Mouse (Mus musculus): ENCODE data around the gene Adamts5.
A peak's percentile ranks its signal among the peaks of the same experiment; 100 is the strongest.

Gene Adamts5

GRCm38 (mm10) chr16:85901581-85901910 lies at the start of gene Adamts5:
TSS of gene Adamts5 (minus strand) at chr16:85901828.
- no peak for DNase-seq (ENCODE audit: low spot score)

DNA sequence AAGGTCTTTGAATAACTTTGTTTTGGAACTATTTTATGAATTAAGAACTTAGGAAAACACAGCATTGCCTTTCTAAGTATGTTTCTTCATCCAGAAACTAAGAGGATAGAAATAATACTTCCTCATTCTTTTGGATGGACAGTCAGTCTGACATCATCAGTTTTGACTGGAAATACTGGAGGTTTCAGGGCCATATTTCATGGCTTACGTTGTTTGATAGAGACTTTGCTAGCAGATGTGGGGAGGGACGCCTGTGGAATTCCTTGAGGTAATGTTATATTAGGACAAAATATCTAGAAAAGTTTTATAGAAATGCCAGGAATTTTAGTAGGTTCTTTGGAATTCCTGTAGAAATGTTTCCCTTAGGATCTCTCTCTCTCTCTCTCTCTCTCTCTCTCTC lies 48.7 kb upstream of the Adamts5 start:
- DNase-seq (ENCODE audit: low spot score): no peak

DNA sequence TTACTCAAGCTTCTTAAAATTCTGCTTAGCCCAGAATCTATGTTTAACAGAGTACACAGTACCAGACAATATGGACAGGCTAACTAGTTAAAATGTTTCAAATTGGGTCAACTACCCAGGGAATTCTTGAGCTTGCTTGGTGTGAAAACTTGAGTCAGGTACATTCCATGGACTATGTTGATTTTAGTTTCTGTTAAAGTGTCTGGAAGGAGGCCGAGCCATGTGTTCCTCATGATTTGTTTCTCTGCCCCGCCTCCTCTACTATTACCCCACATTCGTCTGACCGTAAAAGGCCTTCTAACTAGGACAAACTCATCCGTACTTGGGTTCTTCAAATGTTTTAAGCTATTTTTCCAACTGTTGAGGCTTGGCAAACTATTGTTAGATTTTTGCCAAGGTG lies 24.4 kb upstream of the Adamts5 start:
- no peak for DNase-seq (ENCODE audit: low spot score)

DNA sequence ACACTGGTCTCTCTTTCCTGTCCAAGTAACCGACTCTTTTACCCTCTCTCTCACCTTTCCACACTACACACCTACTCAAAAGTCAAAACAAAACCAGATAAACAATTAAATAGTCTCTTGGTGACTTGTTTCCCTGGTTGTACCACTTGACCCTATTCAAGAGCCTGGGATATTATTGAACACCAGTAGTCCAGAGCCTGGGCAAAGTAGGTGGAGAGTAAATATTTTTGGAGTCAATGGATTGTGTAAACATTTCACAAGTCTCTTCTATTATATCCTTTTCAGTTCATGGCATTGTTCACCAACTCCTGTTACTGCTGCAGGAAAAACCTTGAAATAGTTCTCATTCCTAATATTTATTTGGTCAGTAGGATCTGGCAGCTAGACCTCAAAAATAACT lies 20.8 kb upstream of the Adamts5 start:
- DNase-seq (ENCODE audit: low spot score): no peak

GRCm38 (mm10) chr16:85920122-85920521 lies 18.5 kb upstream of the Adamts5 start:
- DNase-seq (ENCODE audit: low spot score): no peak

DNA sequence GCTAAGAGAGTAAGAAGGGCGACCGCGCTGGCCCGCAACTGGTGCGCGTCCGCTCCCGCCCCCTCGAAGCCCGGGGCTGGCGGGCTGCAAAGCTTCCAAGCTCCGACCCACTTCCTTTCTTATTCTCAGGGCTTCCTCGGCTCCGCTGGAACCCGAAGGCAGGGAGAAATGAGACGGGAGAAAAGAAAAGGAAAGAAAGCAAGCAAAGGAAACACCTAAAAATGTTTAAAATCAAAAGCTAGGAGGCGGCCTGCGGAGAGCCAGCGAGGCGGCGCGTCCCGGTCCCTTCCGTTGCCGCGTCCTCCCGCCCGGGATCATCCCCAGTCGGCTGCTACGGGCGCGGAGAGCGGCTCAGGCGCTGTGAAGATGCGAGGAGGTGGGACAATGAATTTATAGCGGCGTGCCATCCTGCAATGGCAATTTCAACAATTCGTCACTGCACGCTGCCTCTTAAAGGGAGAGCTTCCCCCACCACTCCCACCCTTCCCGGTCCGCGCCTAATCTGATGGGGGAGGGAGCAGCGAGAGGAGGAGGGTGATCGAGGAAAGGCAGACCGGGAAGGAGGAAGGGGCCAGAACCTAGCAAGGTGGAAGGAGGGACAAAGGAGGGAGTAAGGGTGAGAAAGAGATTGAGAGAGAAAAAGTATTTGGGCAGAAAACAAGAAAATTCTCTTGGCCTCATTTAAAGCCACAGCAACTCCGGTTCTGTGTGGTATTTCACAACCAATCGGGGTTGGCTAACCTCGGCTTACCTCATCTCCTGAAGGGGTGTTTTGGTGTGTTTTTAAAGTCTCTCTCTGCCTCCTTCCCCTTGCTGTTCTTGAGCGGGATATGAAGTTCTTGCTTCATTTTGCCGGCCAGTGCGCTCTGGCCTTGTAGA lies 687 bp downstream of the Adamts5 start:
- peak; percentile 78 for DNase-seq (ENCODE audit: low spot score)

GRCm38 (mm10) chr16:85899790-85900587 lies 1.6 kb downstream of the Adamts5 start:
- DNase-seq (ENCODE audit: low spot score): peak; percentile 51

DNA sequence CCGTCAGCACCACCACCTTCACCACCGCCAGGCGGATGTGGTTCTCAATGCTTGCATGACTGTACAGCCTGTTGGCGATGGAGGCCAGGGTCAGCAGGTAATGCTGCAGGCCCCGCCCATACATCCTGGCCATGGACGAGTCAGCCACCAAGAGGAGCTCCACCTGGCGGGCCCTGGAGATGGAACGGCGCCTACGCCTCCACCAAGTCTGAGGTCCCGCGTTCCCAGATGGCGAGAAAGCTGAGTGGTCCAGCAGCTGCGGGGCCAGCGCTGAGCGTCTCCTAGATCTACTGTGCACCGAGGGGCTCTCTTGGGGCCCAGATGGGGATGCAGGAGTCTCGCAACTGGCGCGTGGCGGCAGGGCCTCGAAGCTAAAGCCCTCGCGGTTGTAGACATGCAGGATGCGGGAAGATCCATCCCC lies 2.3 kb downstream of the Adamts5 start:
- peak; percentile 70 for DNase-seq (ENCODE audit: low spot score)

DNA sequence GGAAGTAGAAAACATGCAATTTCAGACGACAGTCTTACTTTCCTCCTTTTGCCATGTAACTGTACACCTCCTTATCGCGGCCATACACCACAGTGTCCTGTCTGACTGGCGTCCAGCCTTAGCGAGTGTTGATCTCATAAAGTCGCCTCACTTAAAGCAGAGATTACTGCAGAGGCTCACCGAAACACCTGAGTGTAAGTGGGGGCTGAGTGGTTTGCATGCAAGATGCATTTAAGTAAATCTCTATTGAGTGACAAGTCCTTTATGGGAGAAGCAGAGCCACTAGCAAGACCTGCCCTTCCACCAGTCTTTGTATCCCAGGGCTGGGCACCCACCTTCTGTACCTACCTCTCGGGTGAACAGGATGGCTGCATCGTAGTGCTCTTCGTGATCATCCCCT lies 2.8 kb downstream of the Adamts5 start:
- no peak for DNase-seq (ENCODE audit: low spot score)

- DNase-seq (ENCODE audit: low spot score): peak; percentile 49
These were observed 3.2 kb downstream of the Adamts5 start for GRCm38 (mm10) chr16:85898391-85898790.

DNA sequence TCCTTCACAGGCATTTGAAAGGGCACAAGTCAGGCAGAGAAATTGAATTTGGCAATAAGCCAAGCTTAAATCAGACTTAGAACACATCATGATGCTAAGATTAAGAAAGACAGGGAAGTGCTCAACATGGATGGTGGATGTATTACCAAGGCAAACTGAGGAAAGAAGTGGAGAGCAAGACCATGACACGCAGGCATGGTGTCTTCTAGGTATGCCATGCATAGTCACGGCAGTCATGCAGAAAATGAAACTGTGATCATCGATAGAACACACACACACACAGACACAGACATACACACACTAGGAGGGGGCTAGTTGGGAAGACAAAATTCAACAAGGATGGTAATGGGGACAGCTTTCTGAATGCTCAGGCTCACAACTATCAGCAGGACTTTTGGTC lies 3.8 kb downstream of the Adamts5 start:
- DNase-seq (ENCODE audit: low spot score): no peak

DNA sequence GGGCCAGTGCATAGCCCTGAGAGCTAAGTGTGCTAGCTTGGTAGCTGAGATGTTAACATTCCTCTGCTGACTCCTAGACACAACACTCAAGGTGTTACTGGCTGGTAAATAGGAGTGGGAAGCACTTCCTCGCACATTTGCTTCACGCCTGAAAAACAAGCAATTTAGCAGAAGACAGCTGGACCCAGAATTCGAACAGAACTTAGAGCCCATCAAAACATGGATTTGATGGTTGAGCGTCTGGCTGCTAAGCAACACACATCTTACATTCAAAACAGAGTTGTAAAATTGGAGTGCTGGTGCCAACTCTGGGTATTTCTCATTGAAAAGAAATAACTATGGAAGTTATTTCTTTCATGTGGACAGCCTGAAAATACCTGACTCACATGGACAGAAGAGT lies 5.7 kb downstream of the Adamts5 start:
- no peak for DNase-seq (ENCODE audit: low spot score)

- no peak for DNase-seq (ENCODE audit: low spot score)
These were observed 11.8 kb downstream of the Adamts5 start for GRCm38 (mm10) chr16:85889778-85890177.

DNA sequence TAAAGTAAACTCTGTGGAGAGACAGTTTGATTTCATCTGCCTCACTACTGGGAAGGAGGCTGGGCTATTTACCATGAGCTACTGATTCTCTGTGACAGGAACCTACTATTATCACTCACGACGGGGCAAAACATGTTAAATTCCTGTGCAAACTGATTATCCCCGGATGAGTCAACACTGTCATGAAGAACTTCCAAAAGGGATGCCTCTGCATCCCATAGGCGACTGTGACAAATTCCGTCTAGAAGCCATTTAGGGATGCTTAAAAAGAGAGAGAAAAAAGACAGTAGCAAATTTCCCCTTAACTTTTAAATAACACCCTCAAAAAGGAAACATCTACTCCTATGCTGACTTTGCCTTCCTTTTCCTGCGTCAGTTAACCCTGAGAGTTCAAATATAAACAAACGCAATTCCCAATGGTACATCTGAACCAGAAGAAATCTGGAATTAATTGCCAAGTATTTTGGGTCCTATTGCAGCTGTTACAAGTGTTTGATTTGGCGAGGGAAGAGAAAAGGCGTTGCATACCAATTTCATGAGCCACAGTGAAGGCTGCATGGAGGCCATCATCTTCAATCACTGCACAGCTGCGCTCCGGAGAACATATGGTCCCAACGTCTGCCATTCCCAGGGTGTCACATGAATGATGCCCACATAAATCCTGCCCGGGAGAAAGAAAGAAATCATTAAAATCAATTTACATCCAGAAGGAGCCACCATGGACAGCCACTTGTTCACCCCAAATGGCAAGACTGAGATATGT lies 14.2 kb downstream of the Adamts5 start:
- DNase-seq (ENCODE audit: low spot score): no peak

- no peak for DNase-seq (ENCODE audit: low spot score)
These were observed 22.6 kb downstream of the Adamts5 start for GRCm38 (mm10) chr16:85879075-85879474.

GRCm38 (mm10) chr16:85874141-85874540 lies 27.5 kb downstream of the Adamts5 start:
- no peak for DNase-seq (ENCODE audit: low spot score)

DNA sequence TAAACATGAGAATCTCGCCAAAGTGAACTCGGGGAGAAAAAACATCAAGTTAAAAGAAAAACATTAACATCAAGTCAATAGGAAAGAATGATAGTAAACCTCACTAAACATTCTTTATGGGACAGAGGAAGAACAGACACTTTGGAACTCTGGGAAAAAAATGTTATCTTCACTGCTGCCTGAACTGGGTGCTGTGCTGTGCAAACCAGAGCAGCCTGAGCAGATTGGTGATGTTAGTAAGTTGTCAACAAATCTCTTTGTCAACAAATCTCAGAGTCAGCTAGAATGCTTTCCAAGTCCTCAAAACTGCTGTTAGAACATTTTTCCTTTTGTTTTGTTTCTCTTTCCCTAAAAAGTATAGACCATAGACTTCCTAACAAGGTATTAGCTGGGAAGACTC lies 29.7 kb downstream of the Adamts5 start:
- DNase-seq (ENCODE audit: low spot score): no peak

DNA sequence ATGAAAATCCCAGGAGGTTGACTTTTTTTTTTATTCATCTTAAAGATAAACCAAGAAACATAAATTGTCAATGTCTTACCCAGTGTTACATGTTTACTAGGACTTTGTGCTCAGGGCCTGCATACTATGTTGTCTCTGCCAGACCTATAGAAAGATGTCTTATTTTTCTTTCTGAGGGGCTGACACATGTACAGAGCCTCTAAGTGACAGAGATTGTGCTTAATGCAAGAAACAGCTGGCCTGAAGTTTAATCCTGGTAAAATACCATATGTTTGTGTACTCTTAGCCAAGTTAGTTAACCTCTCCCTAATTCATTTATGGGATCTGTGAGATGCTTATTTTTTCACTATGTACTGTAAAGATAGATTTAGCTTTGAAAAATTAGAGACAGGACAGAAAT lies 30.4 kb downstream of the Adamts5 start:
- no peak for DNase-seq (ENCODE audit: low spot score)

- no peak for DNase-seq (ENCODE audit: low spot score)
These were observed 36.8 kb downstream of the Adamts5 start for GRCm38 (mm10) chr16:85864691-85865389.

DNA sequence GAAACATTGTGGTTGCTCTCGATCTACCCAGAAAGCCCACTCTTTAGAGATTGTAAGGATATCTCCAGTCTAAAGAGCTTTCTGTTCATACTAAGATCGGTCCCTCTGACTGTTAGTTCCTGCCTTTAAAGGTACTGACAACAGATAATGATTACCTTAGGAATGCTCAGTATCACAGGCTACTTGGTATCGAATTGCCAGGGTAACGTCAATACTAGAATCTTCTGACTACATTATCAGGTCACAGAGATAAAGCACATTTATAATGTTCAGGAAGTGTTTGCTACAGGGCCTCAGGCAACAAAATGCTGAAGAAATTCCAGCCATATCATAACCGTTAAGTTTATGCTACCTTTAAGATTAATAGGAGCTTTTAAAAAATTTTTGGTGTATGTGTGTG lies 47.1 kb downstream of the Adamts5 start:
- no peak for DNase-seq (ENCODE audit: low spot score)

- no peak for DNase-seq (ENCODE audit: low spot score)
These were observed 74.6 kb downstream of the Adamts5 start for GRCm38 (mm10) chr16:85827066-85827465.

- DNase-seq (ENCODE audit: low spot score): no peak
These were observed 79.2 kb downstream of the Adamts5 start for GRCm38 (mm10) chr16:85822330-85822916.
